Comparison of ENCODE assay signal across 9 mouse cellular contexts in genomic region chr19:7420841-7421601, GRCm38 (mm10). TPM values are rescaled to one million over a fixed set of nuclear protein-coding genes. Genes with fewer than 3 reads are reported as not detected.
DNase-seq lines count a peak whose midpoint lies in the region; ATAC-seq and TF ChIP-seq lines count a peak whose summit lies in the region.
"Had no signal": no experiment of that assay in that cellular context is flagged by ENCODE, and none has a peak within 500 bp of the region (broad histone marks: within the 10 kb centered on the region; RNA-seq: fewer than 3 reads in every experiment).

No protein-coding gene starts in this region.

- H3K9ac ChIP-seq in lung, embryonic 14.5 days = 0 out of 2 replicates have a peak overlapping the region, but pooled peaks have one; percentile 21
- peak overlapping the region; percentile 30; the same call in 1 of the 2 replicates for H3K9ac ChIP-seq in intestine, embryonic 16.5 days (ENCODE audit: low read depth, low read length)
- H3K9ac ChIP-seq in stomach, embryonic 15.5 days = no peak overlapping the region

- TF ChIP-seq CTCF in lung, embryonic 14.5 days (IDR thresholded peaks at IDR 0.05; ENCODE audit: low read depth) = no peak

- peak overlapping the region; percentile 85; the same call in 1 of the 2 replicates for H3K27ac ChIP-seq in lung, embryonic 14.5 days (ENCODE audit: low read depth)
- peak overlapping the region; percentile 9 for H3K27ac ChIP-seq in intestine, embryonic 16.5 days (ENCODE audit: low read length)
- H3K27ac ChIP-seq in stomach, embryonic 15.5 days = peak overlapping the region; percentile 71

- H3K27me3 ChIP-seq in lung, embryonic 14.5 days (ENCODE audit: insufficient read depth, low read length) = no peaks in the 10 kb centered on the region
- no peaks in the 10 kb centered on the region for H3K27me3 ChIP-seq in intestine, embryonic 16.5 days (replicated peaks; ENCODE audit: control insufficient read depth, insufficient read depth, low read length)
- H3K27me3 ChIP-seq in stomach, embryonic 15.5 days (replicated peaks) = no peaks in the 10 kb centered on the region

- ATAC-seq in lung, embryonic 14.5 days (ENCODE audit: insufficient read depth) = no peak
- no peak for ATAC-seq in intestine, embryonic 16.5 days
- ATAC-seq in stomach, embryonic 15.5 days (ENCODE audit: insufficient read depth, low FRiP score, low read depth) = no peak

- DNase-seq in adrenal gland, postnatal 10 days = peak; percentile 50
- DNase-seq in adrenal gland, postnatal 4 days (ENCODE audit: low spot score in 2 of 2) = no peak
- DNase-seq in lung, embryonic 14.5 days = no peak
- no peak for DNase-seq in lung, postnatal 25 days (ENCODE audit: low spot score)
- DNase-seq in gastrocnemius, postnatal 4 days (ENCODE audit: low spot score in 2 of 2) = no peak
- no peak for DNase-seq in left cerebral cortex, adult 18-20 months (ENCODE audit: low spot score in 2 of 2)
- DNase-seq: thymus, postnatal 25 days had no signal

- H3K9me3 ChIP-seq in lung, embryonic 14.5 days (ENCODE audit: low read depth, low read length) = no peaks in the 10 kb centered on the region
- no peaks in the 10 kb centered on the region for H3K9me3 ChIP-seq in intestine, embryonic 16.5 days (ENCODE audit: control insufficient read depth, low read length)
- no peaks in the 10 kb centered on the region for H3K9me3 ChIP-seq in stomach, embryonic 15.5 days

- no peak overlapping the region; the same call in 1 of the 2 replicates for H3K4me3 ChIP-seq in lung, embryonic 14.5 days (ENCODE audit: low read depth, low read length)
- H3K4me3 ChIP-seq in intestine, embryonic 16.5 days (ENCODE audit: low read length) = no peak overlapping the region
- no peak overlapping the region for H3K4me3 ChIP-seq in stomach, embryonic 15.5 days (replicated peaks)

- 50% methylated on average over 26 of the region's 27 CpGs for WGBS in lung, embryonic 14.5 days
- WGBS in intestine, embryonic 16.5 days = 58% methylated on average over 27 of the region's 27 CpGs
- WGBS in stomach, embryonic 15.5 days = 66% methylated on average over 27 of the region's 27 CpGs

- peaks cover 60% of the 10 kb centered on the region for H3K36me3 ChIP-seq in lung, embryonic 14.5 days (ENCODE audit: insufficient read depth)
- H3K36me3 ChIP-seq in intestine, embryonic 16.5 days (ENCODE audit: control insufficient read depth, insufficient read depth, low read length) = peaks cover 11% of the 10 kb centered on the region
- H3K36me3 ChIP-seq in stomach, embryonic 15.5 days = peaks cover 12% of the 10 kb centered on the region; the same call in 1 of the 2 replicates

- H3K4me1 ChIP-seq in lung, embryonic 14.5 days (ENCODE audit: insufficient read depth) = peaks cover 42% of the 10 kb centered on the region
- peaks cover 68% of the 10 kb centered on the region for H3K4me1 ChIP-seq in intestine, embryonic 16.5 days (ENCODE audit: control insufficient read depth, insufficient read depth, low read length)
- H3K4me1 ChIP-seq in stomach, embryonic 15.5 days = peaks cover 65% of the 10 kb centered on the region

- peak overlapping the region; percentile 53 for H3K4me2 ChIP-seq in lung, embryonic 14.5 days
- H3K4me2 ChIP-seq in intestine, embryonic 16.5 days (ENCODE audit: low read depth, low read length) = no peak overlapping the region
- H3K4me2 ChIP-seq in stomach, embryonic 15.5 days = peak overlapping the region; percentile 40; the same call in 1 of the 2 replicates

RNA-seq across cellular contexts. Expression of gene 2700081O15Rik, which starts 3.6 kb away (rescaled TPM):
- total RNA-seq in adrenal gland, postnatal 10 days (2021) = 10 to 100 TPM; 29.6 to 37.6 TPM
- total RNA-seq in adrenal gland, postnatal 4 days (2021) = 10 to 100 TPM; 45.3 to 49.2 TPM
- polyA plus RNA-seq in lung, embryonic 14.5 days (2014; fragmentation: Nextera tagmentation; extraction: Ambion mirVana) = 8.6 and 9.5 TPM in 2 replicates
- 3.1 and 3.2 TPM in 2 replicates for polyA plus RNA-seq in intestine, embryonic 16.5 days (2015; fragmentation: Nextera tagmentation; extraction: Ambion mirVana)
- polyA plus RNA-seq in stomach, embryonic 15.5 days (2015; fragmentation: Nextera tagmentation; extraction: Ambion mirVana) = 6.5 and 7.5 TPM in 2 replicates
- 10 to 100 TPM; 34.4 to 34.7 TPM for total RNA-seq in gastrocnemius, postnatal 4 days (2021)
- 10 to 100 TPM; 29.5 to 31.1 TPM for total RNA-seq in left cerebral cortex, adult 18-20 months (2021)

RNA-seq across cellular contexts. Expression of gene Spindoc, which starts 38.2 kb away (rescaled TPM):
- 10 to 100 TPM; 23.2 to 23.8 TPM for total RNA-seq in adrenal gland, postnatal 10 days (2021)
- 10 to 100 TPM; 35.4 to 39.4 TPM for total RNA-seq in adrenal gland, postnatal 4 days (2021)
- 18.6 and 26.8 TPM in 2 replicates for polyA plus RNA-seq in lung, embryonic 14.5 days (2014; fragmentation: Nextera tagmentation; extraction: Ambion mirVana)
- polyA plus RNA-seq in intestine, embryonic 16.5 days (2015; fragmentation: Nextera tagmentation; extraction: Ambion mirVana) = 17.4 and 18.2 TPM in 2 replicates
- 22.5 and 22.8 TPM in 2 replicates for polyA plus RNA-seq in stomach, embryonic 15.5 days (2015; fragmentation: Nextera tagmentation; extraction: Ambion mirVana)
- 10 to 100 TPM; 18.2 to 20.1 TPM for total RNA-seq in gastrocnemius, postnatal 4 days (2021)
- total RNA-seq in left cerebral cortex, adult 18-20 months (2021) = 10 to 100 TPM; 29.1 to 30.8 TPM

Comparison
In these comparisons a context has a peak if more than half of its experiments do, and no peak if none do; other contexts are left out.
1. H3K27ac ChIP-seq: peak in every context shown above with its lines; median percentile 85 in lung, embryonic 14.5 days; 71 in stomach, embryonic 15.5 days; 9 in intestine, embryonic 16.5 days.